ENCODE assay signal across 12 mouse cellular contexts in genomic region chr5:64431624-64432023, GRCm38 (mm10).
DNase-seq lines count a peak whose midpoint lies in the region; ATAC-seq and TF ChIP-seq lines count a peak whose summit lies in the region.
"Had no signal": no experiment of that assay in that cellular context is flagged by ENCODE, and none has a peak within 500 bp of the region (broad histone marks: within the 10 kb centered on the region; RNA-seq: fewer than 3 reads in every experiment).

No protein-coding gene starts in this region.

- no peak for TF ChIP-seq POLR2A in kidney, adult 2 months (IDR thresholded peaks at IDR 0.05; ENCODE audit: low read depth, low read length)

- H3K9ac ChIP-seq in embryonic facial prominence, embryonic 12.5 days: no peak overlapping the region
- H3K9ac ChIP-seq: limb, embryonic 13.5 days had no signal

- H3K4me2 ChIP-seq in embryonic facial prominence, embryonic 12.5 days (replicated peaks): no peak overlapping the region
- H3K4me2 ChIP-seq: limb, embryonic 13.5 days; midbrain, embryonic 11.5 days had no signal

- no peaks in the 10 kb centered on the region for H3K36me3 ChIP-seq in embryonic facial prominence, embryonic 12.5 days
- H3K36me3 ChIP-seq in embryonic facial prominence, embryonic 10.5 days (replicated peaks): no peaks in the 10 kb centered on the region
- H3K36me3 ChIP-seq in E14TG2a.4 (ENCODE audit: insufficient read depth, low read length): peaks cover 6% of the 10 kb centered on the region
- H3K36me3 ChIP-seq in kidney, adult 2 months (ENCODE audit: control insufficient read depth, insufficient read depth, low read length): no peaks in the 10 kb centered on the region
- H3K36me3 ChIP-seq: G1E; limb, embryonic 13.5 days had no signal

- 0 out of 2 replicates have a peak, but pooled peaks have one; percentile 22 for ATAC-seq in embryonic facial prominence, embryonic 12.5 days (ENCODE audit: insufficient number of reproducible peaks, insufficient read depth, low FRiP score, low TSS enrichment)

- WGBS in embryonic facial prominence, embryonic 12.5 days: 82% methylated on average over 6 of the region's 6 CpGs
- WGBS in embryonic facial prominence, embryonic 10.5 days: 86% methylated on average over 6 of the region's 6 CpGs
- 73% methylated on average over 6 of the region's 6 CpGs for WGBS in kidney, adult 2 months

- no peaks in the 10 kb centered on the region for H3K9me3 ChIP-seq in embryonic facial prominence, embryonic 12.5 days
- H3K9me3 ChIP-seq in embryonic facial prominence, embryonic 10.5 days: no peaks in the 10 kb centered on the region
- H3K9me3 ChIP-seq in E14TG2a.4 (ENCODE audit: low read length): peaks cover 16% of the 10 kb centered on the region
- H3K9me3 ChIP-seq: G1E; limb, embryonic 13.5 days had no signal

- no peak for TF ChIP-seq CTCF in E14TG2a.4 (conservative IDR thresholded peaks at IDR 0.05; ENCODE audit: low read length)
- no peak for TF ChIP-seq CTCF in kidney, adult 2 months (conservative IDR thresholded peaks at IDR 0.05; ENCODE audit: insufficient read depth, insufficient read length, low read depth, low read length)

- H3K27ac ChIP-seq in embryonic facial prominence, embryonic 12.5 days: no peak overlapping the region
- H3K27ac ChIP-seq in embryonic facial prominence, embryonic 10.5 days (replicated peaks): no peak overlapping the region
- H3K27ac ChIP-seq in kidney, adult 2 months (ENCODE audit: insufficient read depth, low read depth, low read length): no peak overlapping the region; the same call in 1 of the 2 replicates
- H3K27ac ChIP-seq: limb, embryonic 13.5 days had no signal

- no peak for DNase-seq in embryonic facial prominence, embryonic 10.5 days (ENCODE audit: low spot score)
- DNase-seq in kidney, adult 2 months: peak; percentile 30
- DNase-seq in lung, postnatal 36 days: peak; percentile 17
- DNase-seq in right cerebral cortex, postnatal 14 days: no peak
- DNase-seq in cerebellum, postnatal 4 days (ENCODE audit: low spot score in 2 of 2): no peak
- no peak for DNase-seq in adrenal gland, postnatal 4 days (ENCODE audit: low spot score in 2 of 2)
- DNase-seq: cerebellum, postnatal 10 days had no signal

- no peaks in the 10 kb centered on the region for H3K27me3 ChIP-seq in embryonic facial prominence, embryonic 12.5 days
- H3K27me3 ChIP-seq in embryonic facial prominence, embryonic 10.5 days (replicated peaks; ENCODE audit: low read depth, poor library complexity, severe bottlenecking): peaks cover 4% of the 10 kb centered on the region; the same call in 1 of the 2 replicates
- H3K27me3 ChIP-seq in E14TG2a.4 (ENCODE audit: insufficient read depth, low read length): no peaks in the 10 kb centered on the region
- no peaks in the 10 kb centered on the region for H3K27me3 ChIP-seq in kidney, adult 2 months (replicated peaks; ENCODE audit: control insufficient read depth, insufficient read depth, low read length)
- H3K27me3 ChIP-seq: limb, embryonic 13.5 days had no signal

- H3K4me3 ChIP-seq in embryonic facial prominence, embryonic 12.5 days: no peak overlapping the region
- H3K4me3 ChIP-seq in embryonic facial prominence, embryonic 10.5 days: no peak overlapping the region
- peak overlapping the region; percentile 49 for H3K4me3 ChIP-seq in E14TG2a.4 (replicated peaks; ENCODE audit: low read length)
- no peak overlapping the region for H3K4me3 ChIP-seq in kidney, adult 2 months (ENCODE audit: insufficient read depth, low read depth, low read length)
- H3K4me3 ChIP-seq: limb, embryonic 13.5 days had no signal

- no peaks in the 10 kb centered on the region for H3K4me1 ChIP-seq in embryonic facial prominence, embryonic 12.5 days
- H3K4me1 ChIP-seq in embryonic facial prominence, embryonic 10.5 days: 0 out of 2 replicates have a peak, but pooled peaks cover 9% of the 10 kb centered on the region
- H3K4me1 ChIP-seq in E14TG2a.4 (replicated peaks; ENCODE audit: low read depth, low read length): peaks cover 46% of the 10 kb centered on the region
- H3K4me1 ChIP-seq in kidney, adult 2 months (ENCODE audit: control insufficient read depth, insufficient read depth, low read length): no peaks in the 10 kb centered on the region

Comparison
In these comparisons a context has a peak if more than half of its experiments do, and no peak if none do; other contexts are left out.
1. DNase-seq: peak in kidney, adult 2 months (single experiment) and lung, postnatal 36 days (single experiment); none in embryonic facial prominence, embryonic 10.5 days (single experiment), right cerebral cortex, postnatal 14 days (single experiment), cerebellum, postnatal 4 days (0 of 2) and adrenal gland, postnatal 4 days (0 of 2).